Mouse (Mus musculus) hindbrain, embryonic 13.5 days (tissue): Measurements from ENCODE around the gene Zfp575. TPM values are rescaled to one million over a fixed set of nuclear protein-coding genes. Genes with fewer than 3 reads are reported as not detected.
A peak's percentile ranks its signal among the peaks of the same experiment; 100 is the strongest.

ENCODE experiments used
- ATAC-seq: fragments of 200-750 bp; cut with Nextera tagmentation; 2 replicates; pipeline ENCODE4 v1.8.0; 2017; ENCODE audit warnings: moderate TSS enrichment; ENCODE audit not compliant: low FRiP score
- H3K27ac ChIP-seq: fragments of 300-500 bp; sonication (generic); 2 replicates; pipeline ENCODE4 v1.5.1; 2015; ENCODE audit warnings: inconsistent platforms, mild to moderate bottlenecking, moderate library complexity
- H3K27me3 ChIP-seq: fragments of 300-500 bp; sonication (generic); 2 replicates; pipeline ENCODE4 v1.6.1; 2015; ENCODE audit warnings: mild to moderate bottlenecking, inconsistent platforms
- H3K36me3 ChIP-seq: fragments of 300-500 bp; sonication (generic); 2 replicates; pipeline ENCODE4 v1.6.1; 2015; ENCODE audit warnings: mild to moderate bottlenecking, inconsistent platforms
- H3K4me1 ChIP-seq: fragments of 300-500 bp; sonication (generic); replicated peaks from 2 replicates; pipeline ENCODE4 v1.6.1; 2015; ENCODE audit warnings: inconsistent platforms
- H3K4me2 ChIP-seq: fragments of 300-500 bp; sonication (generic); 2 replicates; pipeline ENCODE4 v1.6.1; 2015; ENCODE audit warnings: inconsistent platforms, mild to moderate bottlenecking, moderate library complexity
- H3K4me3 ChIP-seq: fragments of 300-500 bp; sonication (generic); 2 replicates; pipeline ENCODE4 v1.5.1; 2015; ENCODE audit warnings: mild to moderate bottlenecking, inconsistent platforms
- H3K9ac ChIP-seq: fragments of 300-500 bp; sonication (generic); 2 replicates; pipeline ENCODE4 v1.6.1; 2015; ENCODE audit warnings: mild to moderate bottlenecking, inconsistent platforms
- H3K9me3 ChIP-seq: fragments of 300-500 bp; sonication (generic); 2 replicates; pipeline ENCODE4 v1.6.1; 2016; ENCODE audit warnings: inconsistent platforms
- WGBS: fragments of 180-500 bp; shearing (Covaris S2); methylation state at CpG from one replicate; pipeline ENCODE4 v1.1.7; 2015; 5-methylcytosine and 5-hydroxymethylcytosine counted together
- polyA plus RNA-seq: library from polyadenylated mRNA; unstranded; fragments of >200 nt; fragmentation: Nextera tagmentation; extraction: Ambion mirVana; gene quantifications from 2 replicates; pipeline ENCODE4 v1.2.1, GENCODE M21; 2015

The Zfp575 gene
- polyA plus RNA-seq, 1 experiment from 2014 or later, result 9.4 TPM

- Histone ChIP-seq H3K4me2 (no peak overlapping the region), H3K27ac (no peak overlapping the region), H3K9me3 (no peaks in the 10 kb centered on the region), H3K4me3 (no peak overlapping the region), H3K36me3 (no peaks in the 10 kb centered on the region), H3K4me1 (peaks cover 27% of the 10 kb centered on the region), H3K9ac (no peak overlapping the region), H3K27me3 (peaks cover 59% of the 10 kb centered on the region)
- WGBS, result 76% methylated on average over 13 of the region's 13 CpGs
- no peak for ATAC-seq
Measured at GRCm38 (mm10) chr7:24614816-24615215, 27.4 kb upstream of the Zfp575 start.

DNA sequence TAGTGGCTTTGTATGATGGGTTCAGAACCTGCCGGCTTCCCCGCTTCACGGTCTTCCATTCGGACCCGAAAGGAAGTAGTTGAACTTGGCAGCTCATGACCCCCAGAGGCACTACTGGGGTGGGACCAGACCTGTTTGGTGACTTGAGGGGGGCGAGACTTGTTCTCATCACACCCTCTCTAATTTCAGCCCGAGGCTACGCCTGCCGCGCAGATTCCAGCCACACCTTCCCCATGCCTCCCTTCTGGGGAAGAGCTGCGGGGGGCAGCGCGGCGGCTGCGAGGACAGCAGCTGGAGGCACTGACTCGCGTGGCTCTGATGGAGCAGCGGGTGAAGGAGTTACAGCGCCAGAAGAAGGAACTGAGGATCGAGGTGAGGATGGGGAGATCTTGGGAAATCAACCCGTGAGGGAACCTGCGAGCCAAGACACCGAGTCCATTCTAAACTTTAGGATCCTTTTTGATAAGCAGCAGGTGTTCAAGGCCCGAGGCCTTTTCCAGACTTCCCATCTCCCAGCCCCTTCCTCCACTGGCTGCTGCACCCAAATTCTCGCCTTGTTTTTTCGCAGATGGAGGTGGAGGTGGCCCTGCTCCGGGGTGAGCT lies 25.0 kb upstream of the Zfp575 start:
- peaks cover 66% of the 10 kb centered on the region for H3K27me3 ChIP-seq
- H3K36me3 ChIP-seq, result no peaks in the 10 kb centered on the region; the same call in 1 of the 2 replicates
- peak overlapping the region; percentile 34 for H3K4me2 ChIP-seq
- H3K9ac ChIP-seq, result peak overlapping the region; percentile 51; the same call in 1 of the 2 replicates
- peaks cover 27% of the 10 kb centered on the region for H3K4me1 ChIP-seq
- no peak overlapping the region for H3K27ac ChIP-seq
- peak overlapping the region; percentile 7; the same call in 1 of the 2 replicates for H3K4me3 ChIP-seq
- WGBS, result 3% methylated on average over 27 of the region's 27 CpGs
- ATAC-seq, result no peak
- H3K9me3 ChIP-seq, result no peaks in the 10 kb centered on the region

DNA sequence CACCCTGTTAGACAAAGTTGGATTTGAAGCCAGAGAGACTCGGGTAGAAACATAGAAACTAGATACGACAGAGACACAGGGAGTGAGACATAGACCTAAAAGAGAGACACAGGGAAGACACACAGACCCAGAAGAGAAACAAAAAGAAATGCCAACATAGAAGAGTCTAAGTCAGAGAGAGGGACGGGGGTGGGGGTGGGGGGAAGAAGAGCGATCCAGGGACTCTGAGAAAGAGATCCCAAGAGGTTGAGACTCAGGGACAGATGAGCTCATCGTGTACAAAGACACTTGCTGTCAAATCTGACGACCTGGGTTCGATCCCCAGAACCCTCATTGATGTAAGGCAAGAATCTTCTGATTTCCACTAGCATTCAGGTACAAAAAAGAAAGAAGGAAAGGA lies 24.3 kb upstream of the Zfp575 start:
- 16% methylated on average over 7 of the region's 7 CpGs for WGBS
- no peak for ATAC-seq

GRCm38 (mm10) chr7:24610879-24611494 lies 23.5 kb upstream of the Zfp575 start:
- no peaks in the 10 kb centered on the region; the same call in 1 of the 2 replicates for H3K36me3 ChIP-seq
- peak; percentile 36; the same call in 1 of the 2 replicates for ATAC-seq
- peak overlapping the region; percentile 47 for H3K4me2 ChIP-seq
- H3K9me3 ChIP-seq, result no peaks in the 10 kb centered on the region
- 0 out of 2 replicates have a peak overlapping the region, but pooled peaks have one; percentile 43 for H3K9ac ChIP-seq
- H3K4me1 ChIP-seq, result peaks cover 27% of the 10 kb centered on the region
- H3K27ac ChIP-seq, result no peak overlapping the region
- WGBS, result under 1% methylated on average over 36 of the region's 36 CpGs
- H3K4me3 ChIP-seq, result peak overlapping the region; percentile 29
- peaks cover 63% of the 10 kb centered on the region for H3K27me3 ChIP-seq

More for the DNA sequence above, 24.3 kb upstream of the Zfp575 start:
- Histone ChIP-seq H3K27me3 (peaks cover 63% of the 10 kb centered on the region), H3K4me3 (0 out of 2 replicates have a peak overlapping the region, but pooled peaks have one; percentile 29), H3K9me3 (no peaks in the 10 kb centered on the region), H3K36me3 (no peaks in the 10 kb centered on the region; the same call in 1 of the 2 replicates), H3K4me1 (peaks cover 27% of the 10 kb centered on the region), H3K27ac (no peak overlapping the region), H3K4me2 (0 out of 2 replicates have a peak overlapping the region, but pooled peaks have one; percentile 47), H3K9ac (no peak overlapping the region)

- peak within 1 kb of the TSS; percentile 29 for H3K4me3 ChIP-seq
- WGBS, result 4% methylated on average over 23 of the region's 27 CpGs
- H3K9me3 ChIP-seq, result no peaks in the 10 kb centered on the region
- no peak within 1 kb of the TSS for H3K27ac ChIP-seq
- peak within 1 kb of the TSS; percentile 43; the same call in 1 of the 2 replicates for H3K9ac ChIP-seq
- H3K36me3 ChIP-seq, result no peaks in the 10 kb centered on the region; the same call in 1 of the 2 replicates
- peaks cover 63% of the 10 kb centered on the region for H3K27me3 ChIP-seq
- H3K4me1 ChIP-seq, result peaks cover 27% of the 10 kb centered on the region
- peak within 1 kb of the TSS; percentile 47 for H3K4me2 ChIP-seq
- ATAC-seq, result no peak
Measured at GRCm38 (mm10) chr7:24610144-24610878, 22.9 kb upstream of the Zfp575 start, which contains the start of gene Phldb3. Gene Phldb3 (plus strand): TSS chr7:24610763.

GRCm38 (mm10) chr7:24608561-24608960 lies 21.1 kb upstream of the Zfp575 start:
- Histone ChIP-seq H3K27me3 (peaks cover 52% of the 10 kb centered on the region), H3K4me3 (no peak overlapping the region), H3K9me3 (no peaks in the 10 kb centered on the region), H3K4me2 (no peak overlapping the region), H3K9ac (no peak overlapping the region), H3K27ac (no peak overlapping the region), H3K4me1 (peaks cover 27% of the 10 kb centered on the region), H3K36me3 (no peaks in the 10 kb centered on the region; the same call in 1 of the 2 replicates)
- 69% methylated on average over 8 of the region's 8 CpGs for WGBS
- ATAC-seq, result no peak

- H3K27me3 ChIP-seq, result peaks cover 47% of the 10 kb centered on the region
- H3K36me3 ChIP-seq, result no peaks in the 10 kb centered on the region; the same call in 1 of the 2 replicates
- WGBS, result 53% methylated on average over 6 of the region's 6 CpGs
Measured at GRCm38 (mm10) chr7:24608017-24608416, 20.6 kb upstream of the Zfp575 start.

GRCm38 (mm10) chr7:24606046-24606445 lies 18.6 kb upstream of the Zfp575 start:
- Histone ChIP-seq H3K4me3 (no peak overlapping the region), H3K9ac (no peak overlapping the region), H3K36me3 (no peaks in the 10 kb centered on the region; the same call in 1 of the 2 replicates), H3K27me3 (peaks cover 28% of the 10 kb centered on the region), H3K4me1 (peaks cover 14% of the 10 kb centered on the region), H3K27ac (no peak overlapping the region), H3K4me2 (no peak overlapping the region), H3K9me3 (no peaks in the 10 kb centered on the region)
- no peak for ATAC-seq
- WGBS, result 76% methylated on average over 7 of the region's 7 CpGs

More at GRCm38 (mm10) chr7:24608017-24608416, 20.6 kb upstream of the Zfp575 start:
- H3K9me3 ChIP-seq, result no peaks in the 10 kb centered on the region
- peak; percentile 71 for ATAC-seq
- H3K27ac ChIP-seq, result no peak overlapping the region
- H3K4me2 ChIP-seq, result no peak overlapping the region
- no peak overlapping the region for H3K4me3 ChIP-seq
- H3K4me1 ChIP-seq, result peaks cover 25% of the 10 kb centered on the region
- no peak overlapping the region for H3K9ac ChIP-seq

DNA sequence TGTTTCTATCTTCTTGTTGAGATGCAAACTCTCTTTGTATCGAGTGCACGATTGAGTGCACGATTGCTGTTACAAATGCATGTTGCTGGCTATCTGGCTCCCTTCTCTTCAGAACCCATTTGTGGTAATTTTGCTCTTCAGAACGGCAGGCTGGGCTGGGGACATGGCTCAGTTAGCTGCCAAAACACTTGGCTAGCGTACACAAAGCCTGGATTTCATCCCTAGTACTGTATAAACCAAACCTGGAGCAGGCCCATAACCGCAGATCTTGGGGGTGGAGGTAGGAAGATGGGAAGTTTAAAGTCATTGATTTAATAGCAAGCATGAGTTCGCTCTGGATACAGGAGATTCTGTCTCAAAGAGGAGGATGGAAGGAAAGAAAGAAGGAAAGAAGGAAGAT lies 18.1 kb upstream of the Zfp575 start:
- H3K4me1 ChIP-seq, result peaks cover 10% of the 10 kb centered on the region
- no peak overlapping the region for H3K27ac ChIP-seq
- H3K4me3 ChIP-seq, result no peak overlapping the region
- no peak for ATAC-seq
- H3K4me2 ChIP-seq, result no peak overlapping the region
- WGBS, result 85% methylated on average over 7 of the region's 7 CpGs
- no peaks in the 10 kb centered on the region for H3K9me3 ChIP-seq
- H3K9ac ChIP-seq, result no peak overlapping the region
- no peaks in the 10 kb centered on the region; the same call in 1 of the 2 replicates for H3K36me3 ChIP-seq
- H3K27me3 ChIP-seq, result peaks cover 23% of the 10 kb centered on the region

DNA sequence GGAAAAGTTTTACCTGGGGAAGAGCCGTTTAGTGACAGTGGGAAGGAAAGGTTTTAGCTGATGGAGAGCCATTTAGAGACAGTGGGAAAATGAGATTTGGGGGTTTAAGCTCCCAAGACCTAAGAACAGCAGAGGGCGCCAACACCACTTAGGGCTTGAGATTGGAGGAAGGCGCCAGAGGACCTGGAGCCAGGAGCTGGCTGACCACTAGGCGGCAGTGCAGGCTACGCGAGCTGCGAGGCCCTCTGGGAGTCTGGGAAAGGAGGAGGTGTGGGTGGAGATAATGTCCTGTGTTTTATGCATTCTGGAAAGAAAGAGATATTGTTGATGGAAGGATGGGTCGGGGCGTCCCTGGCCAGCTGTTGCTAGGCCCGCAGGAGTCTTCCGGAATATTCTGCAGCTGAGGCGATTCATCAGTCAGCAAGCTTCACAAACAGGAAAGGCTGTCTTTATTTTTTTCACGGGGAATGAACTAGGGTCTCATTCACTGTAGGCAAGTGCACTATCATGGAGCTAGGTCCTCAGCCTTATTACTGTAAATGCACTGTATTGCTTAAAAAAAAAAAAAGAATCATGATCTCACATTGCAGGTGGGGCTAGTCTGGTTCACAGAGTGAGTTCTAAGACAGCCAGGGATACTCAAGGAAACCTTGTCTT lies 13.6 kb upstream of the Zfp575 start:
- WGBS, result 4% methylated on average over 13 of the region's 13 CpGs
- peak overlapping the region; percentile 48 for H3K4me2 ChIP-seq
- peak; percentile 90 for ATAC-seq

GRCm38 (mm10) chr7:24599211-24600067 lies 12.0 kb upstream of the Zfp575 start:
- H3K9ac ChIP-seq, result no peak overlapping the region
- H3K9me3 ChIP-seq, result no peaks in the 10 kb centered on the region
- WGBS, result 78% methylated on average over 15 of the region's 15 CpGs
- H3K4me3 ChIP-seq, result no peak overlapping the region
- no peak overlapping the region for H3K4me2 ChIP-seq
- peaks cover 12% of the 10 kb centered on the region for H3K27me3 ChIP-seq
- no peaks in the 10 kb centered on the region for H3K36me3 ChIP-seq
- peaks cover 10% of the 10 kb centered on the region for H3K4me1 ChIP-seq
- no peak for ATAC-seq
- no peak overlapping the region for H3K27ac ChIP-seq

More for the DNA sequence above, 13.6 kb upstream of the Zfp575 start:
- peak overlapping the region; percentile 64; the same call in 1 of the 2 replicates for H3K9ac ChIP-seq
- H3K27me3 ChIP-seq, result no peaks in the 10 kb centered on the region
- no peaks in the 10 kb centered on the region for H3K9me3 ChIP-seq
- peak overlapping the region; percentile 23 for H3K4me3 ChIP-seq
- no peaks in the 10 kb centered on the region for H3K36me3 ChIP-seq
- H3K27ac ChIP-seq, result peak overlapping the region; percentile 45
- peaks cover 5% of the 10 kb centered on the region; the same call in 1 of the 2 replicates for H3K4me1 ChIP-seq
